Mouse (Mus musculus) ES-Bruce4 (cell line): ENCODE data around the gene Ephb1.

Experiments used
- CTCF ChIP-seq: IDR thresholded peaks from one replicate; pipeline ENCODE4 v1.8.1; 2011; ENCODE audit warnings: low read depth, low read length
- POLR2A ChIP-seq: IDR thresholded peaks from one replicate; pipeline ENCODE4 v1.8.1; 2011; ENCODE audit warnings: low read length; ENCODE audit not compliant: insufficient read depth

DNA sequence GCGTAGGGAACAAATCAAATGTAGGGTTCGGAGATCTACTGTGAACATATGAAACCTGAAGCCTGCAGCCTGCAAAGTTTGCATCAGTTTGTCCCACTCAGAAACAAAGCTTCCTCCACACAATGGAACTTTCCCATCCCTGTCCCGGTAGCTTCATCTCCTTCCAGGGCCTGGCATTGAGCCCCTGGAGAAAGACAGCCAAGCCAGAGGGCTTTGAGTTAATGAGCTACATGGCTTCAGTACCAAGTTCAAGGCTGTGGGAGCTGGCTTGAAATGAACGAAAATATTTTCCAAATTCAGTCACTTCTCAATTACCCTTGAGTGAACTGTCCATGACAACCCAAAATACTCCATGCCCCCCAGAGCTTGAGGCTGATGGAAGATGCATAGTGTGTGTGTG lies 160.4 kb downstream of the Ephb1 start:
- TF ChIP-seq CTCF: no peak
- TF ChIP-seq POLR2A: no peak
